Mouse (Mus musculus) kidney, postnatal 36 days (tissue): Measurements from ENCODE around the gene Pdcd7.

Experiments used
- DNase-seq, 2 experiments: peaks; one replicate each; pipeline ENCODE4 v3.0.0; 2021 to 2022; ENCODE audit warnings: mixed read lengths in 2 of 2

The Pdcd7 gene

GRCm38 (mm10) chr9:65399934-65400333, 54.0 kb downstream of the Pdcd7 start:
- DNase-seq: peak in 1 of 2 experiments; percentile 44

- DNase-seq: peak; percentile 86 to 89
These were observed 58.7 kb downstream of the Pdcd7 start for GRCm38 (mm10) chr9:65404331-65405183.

- no peak for DNase-seq
These were observed 59.2 kb downstream of the Pdcd7 start for GRCm38 (mm10) chr9:65405184-65405449.

- no peak for DNase-seq
These were observed 61.4 kb downstream of the Pdcd7 start for GRCm38 (mm10) chr9:65407327-65407726.

GRCm38 (mm10) chr9:65407861-65408260, 62.0 kb downstream of the Pdcd7 start:
- DNase-seq: peak; percentile 76 to 79

DNA sequence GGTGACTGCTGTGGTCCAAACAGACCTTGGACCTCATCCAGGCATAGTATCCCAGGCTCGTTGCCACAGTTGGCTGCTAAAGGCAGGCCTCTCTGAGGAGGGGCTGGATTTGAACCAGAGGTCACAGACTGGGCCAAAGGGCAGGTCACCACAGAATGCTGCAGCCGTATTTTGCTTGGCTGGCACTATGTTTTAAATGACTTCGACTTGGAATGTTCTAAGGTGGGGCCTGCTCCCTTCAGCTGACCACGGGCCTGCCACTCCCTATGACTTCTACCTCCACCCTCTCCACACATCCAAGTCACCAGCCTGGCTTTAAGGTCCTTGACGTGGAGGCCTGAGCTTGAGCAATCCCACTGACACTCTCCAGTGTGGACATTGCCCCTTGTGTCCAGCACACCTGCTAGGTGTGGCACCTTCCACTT, 63.0 kb downstream of the Pdcd7 start:
- peak; percentile 91 to 93 for DNase-seq
